Mouse (Mus musculus) C2C12 (cell line): ENCODE data around the gene Ppp1r14a. TPM values are rescaled to one million over a fixed set of nuclear protein-coding genes. Genes with fewer than 3 reads are reported as not detected.

Experiments
- H3K27me3 ChIP-seq: one replicate; pipeline ENCODE4 v1.6.1; 2011; ENCODE audit not compliant: control insufficient read depth, insufficient read depth, insufficient read length
- H3K36me3 ChIP-seq: one replicate; pipeline ENCODE4 v1.6.1; 2011; ENCODE audit not compliant: control insufficient read depth, insufficient read depth
- H3K4me3 ChIP-seq: one replicate; pipeline ENCODE4 v1.5.1; 2011; ENCODE audit warnings: mild to moderate bottlenecking, control low read depth; ENCODE audit not compliant: poor library complexity, insufficient read depth, severe bottlenecking
- H3K79me2 ChIP-seq: one replicate; pipeline ENCODE4 v1.6.1; 2011; ENCODE audit not compliant: control insufficient read depth, insufficient read depth
- H3K79me3 ChIP-seq: one replicate; pipeline ENCODE4 v1.6.1; 2011; ENCODE audit warnings: low read depth, control low read depth
- H3ac ChIP-seq: one replicate; pipeline ENCODE3; 2011; ENCODE audit warnings: low read depth; ENCODE audit not compliant: control insufficient read depth, insufficient read length
- CEBPB ChIP-seq: IDR thresholded peaks from one replicate; pipeline ENCODE4 v1.6.1; 2011; ENCODE audit warnings: low read depth, mild to moderate bottlenecking, control low read depth, moderate library complexity
- CTCF ChIP-seq: IDR thresholded peaks from one replicate; pipeline ENCODE4 v1.5.1; 2011; ENCODE audit not compliant: control insufficient read depth, insufficient read depth, insufficient read length
- FOSL1 ChIP-seq: IDR thresholded peaks from one replicate; pipeline ENCODE4 v1.8.0; 2011; ENCODE audit warnings: mild to moderate bottlenecking, low read length; ENCODE audit not compliant: poor library complexity, insufficient read depth, severe bottlenecking
- MAX ChIP-seq: IDR thresholded peaks from one replicate; pipeline ENCODE4 v1.6.1; 2011; ENCODE audit warnings: mild to moderate bottlenecking, control low read depth
- MYOD1 ChIP-seq: IDR thresholded peaks from one replicate; pipeline ENCODE4 v1.6.1; 2011; ENCODE audit warnings: low read depth; ENCODE audit not compliant: control insufficient read depth, insufficient read length
- MYOG ChIP-seq: IDR thresholded peaks from one replicate; pipeline ENCODE4 v1.6.1; 2011; ENCODE audit not compliant: control insufficient read depth, insufficient read length; ENCODE audit errors: extremely low read depth
- USF1 ChIP-seq: IDR thresholded peaks from one replicate; pipeline ENCODE4 v1.6.1; 2011; ENCODE audit warnings: low read depth, mild to moderate bottlenecking, control low read depth, moderate library complexity
- polyA plus RNA-seq: library from polyadenylated mRNA; unstranded; fragments of >200 nt; fragmentation: generic; extraction: Trizol; gene quantifications from one replicate; pipeline ENCODE4 v1.2.1, GENCODE M21; 2012; ENCODE audit warnings: missing spikeins

Ppp1r14a gene
- polyA plus RNA-seq, 1 experiment, result 0.43 TPM

DNA sequence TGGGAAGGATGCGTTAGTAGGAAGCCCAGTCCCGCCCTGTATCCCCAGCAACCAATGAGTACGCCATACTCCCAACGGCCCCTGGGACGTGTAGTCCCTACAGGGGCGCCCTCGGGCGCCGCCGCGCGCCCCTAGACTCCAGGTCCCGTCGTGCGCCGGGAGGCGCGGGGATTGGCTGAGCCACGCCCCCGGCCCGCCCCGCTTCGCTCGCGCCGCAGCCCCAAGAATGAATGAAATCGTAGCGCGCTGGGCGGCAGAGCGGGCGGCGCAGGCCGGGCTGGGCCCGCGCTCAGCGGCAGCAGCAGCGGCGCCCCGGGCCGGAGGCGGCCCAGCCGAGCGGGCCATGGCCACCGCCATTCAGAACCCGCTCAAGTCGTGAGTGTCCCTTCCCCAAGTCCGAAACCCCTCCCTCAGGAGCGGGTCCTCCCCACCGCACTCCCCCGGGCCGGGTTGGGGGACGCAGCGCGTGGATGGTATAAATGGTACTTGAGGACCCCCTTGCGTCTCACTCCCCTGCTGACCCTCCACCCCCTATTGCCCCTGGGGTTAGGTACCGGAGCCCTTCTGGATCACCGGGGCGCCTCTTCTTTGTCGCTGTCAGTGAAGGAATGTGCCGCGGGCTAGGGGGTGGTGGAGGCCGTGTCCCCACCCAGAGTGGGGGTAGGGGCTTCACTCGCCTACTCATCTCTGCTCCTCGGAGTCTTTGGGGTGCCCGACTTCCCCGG, 14.8 kb downstream of the Ppp1r14a start, which contains the start of gene Dpf1:
Gene Dpf1 (plus strand): TSS at position 214 of the 725 bp plus-strand sequence.
- no peaks in the 10 kb centered on the region for H3K36me3 ChIP-seq
- H3K27me3 ChIP-seq, result no peaks in the 10 kb centered on the region
- no peak for TF ChIP-seq USF1
- TF ChIP-seq MYOG, result no peak
- TF ChIP-seq FOSL1, result no peak
- no peak for TF ChIP-seq MAX
- no peak for TF ChIP-seq MYOD1
- no peak for TF ChIP-seq CEBPB
- no peak for TF ChIP-seq CTCF
- H3ac ChIP-seq, result peak within 1 kb of the TSS; percentile 90
- H3K79me2 ChIP-seq, result no peaks in the 10 kb centered on the region
- H3K4me3 ChIP-seq, result peak within 1 kb of the TSS; percentile 53
- H3K79me3 ChIP-seq, result no peaks in the 10 kb centered on the region

DNA sequence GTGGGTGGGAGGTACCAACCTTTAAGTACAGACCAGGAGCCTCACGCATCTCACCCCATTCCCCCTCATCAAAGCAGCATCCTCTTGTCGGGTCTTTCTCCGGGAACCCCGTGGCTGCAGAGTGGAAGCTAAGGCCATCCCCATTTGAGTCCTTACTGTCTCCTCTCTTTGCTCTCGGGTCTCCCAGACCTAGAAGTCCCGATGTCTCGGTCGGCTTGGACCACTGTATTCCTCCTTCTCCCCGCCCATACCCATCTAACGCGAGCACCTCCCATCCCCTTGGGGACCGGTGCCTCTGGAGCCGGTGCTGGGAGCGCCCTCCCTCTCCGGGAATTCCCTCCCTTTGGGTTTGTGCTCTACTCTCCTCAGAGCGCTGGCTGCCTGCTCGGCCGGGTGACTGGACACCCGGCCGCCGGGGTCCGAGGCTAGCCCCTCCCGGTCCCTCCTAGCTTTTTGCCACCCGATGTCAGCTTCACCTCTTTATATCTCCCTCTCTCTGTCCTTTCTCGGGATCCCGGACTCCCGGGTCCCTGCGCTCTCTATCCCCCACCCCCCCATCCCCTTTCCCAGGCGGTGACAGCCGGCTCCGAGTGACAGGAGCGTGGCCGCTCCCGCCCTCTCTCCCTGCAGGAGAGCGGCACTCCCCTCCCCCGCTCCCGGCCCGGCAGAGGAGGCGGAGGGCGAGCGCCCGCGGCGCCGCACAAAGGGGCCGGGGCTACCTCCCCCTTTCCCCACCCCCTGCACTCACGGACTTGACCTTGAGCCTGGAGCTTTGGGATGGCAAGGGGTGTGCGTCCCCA, 15.6 kb downstream of the Ppp1r14a start:
- TF ChIP-seq FOSL1, result no peak
- no peak for TF ChIP-seq CEBPB
- TF ChIP-seq CTCF, result no peak
- no peak for TF ChIP-seq MYOD1
- TF ChIP-seq USF1, result no peak
- Histone ChIP-seq H3K36me3 (no peaks in the 10 kb centered on the region), H3K4me3 (peak overlapping the region; percentile 53), H3K27me3 (no peaks in the 10 kb centered on the region), H3ac (peak overlapping the region; percentile 90), H3K79me2 (no peaks in the 10 kb centered on the region), H3K79me3 (no peaks in the 10 kb centered on the region)

- no peaks in the 10 kb centered on the region for H3K36me3 ChIP-seq
- TF ChIP-seq MYOG (no peak), MYOD1 (no peak), CTCF (no peak)
- H3K27me3 ChIP-seq, result no peaks in the 10 kb centered on the region
- no peak overlapping the region for H3K4me3 ChIP-seq
- H3K79me3 ChIP-seq, result no peaks in the 10 kb centered on the region
- no peaks in the 10 kb centered on the region for H3K79me2 ChIP-seq
- peak overlapping the region; percentile 62 for H3ac ChIP-seq
Observed at GRCm38 (mm10) chr7:29305263-29305988, 16.3 kb downstream of the Ppp1r14a start.

GRCm38 (mm10) chr7:29306108-29306507, 17.0 kb downstream of the Ppp1r14a start:
- TF ChIP-seq MYOG (no peak), USF1 (no peak), FOSL1 (no peak), MAX (no peak), CEBPB (no peak), CTCF (no peak), MYOD1 (no peak)
- no peaks in the 10 kb centered on the region for H3K79me2 ChIP-seq
- no peak overlapping the region for H3K4me3 ChIP-seq
- no peak overlapping the region for H3ac ChIP-seq
- H3K27me3 ChIP-seq, result no peaks in the 10 kb centered on the region
- H3K36me3 ChIP-seq, result no peaks in the 10 kb centered on the region
- H3K79me3 ChIP-seq, result no peaks in the 10 kb centered on the region

DNA sequence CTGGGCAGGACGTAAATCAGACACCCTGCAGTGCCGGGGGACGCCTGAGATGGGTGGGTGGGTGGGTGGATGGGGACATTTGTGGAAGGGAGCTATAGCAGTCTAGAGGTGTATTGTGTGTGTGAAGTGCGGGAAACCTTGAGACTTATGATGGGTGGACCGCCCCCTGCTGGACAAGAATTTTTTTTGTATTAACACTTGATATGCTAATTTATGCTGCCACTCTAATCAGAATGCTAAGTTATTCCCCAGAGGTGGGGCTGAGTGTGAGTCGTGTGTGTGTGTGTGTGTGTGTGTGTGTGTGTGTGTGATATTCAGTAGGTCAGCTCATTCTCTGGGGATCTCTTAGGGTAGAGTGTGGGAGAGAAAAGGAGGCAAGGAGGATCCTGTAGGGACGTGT, 17.5 kb downstream of the Ppp1r14a start:
- Histone ChIP-seq H3ac (no peak overlapping the region), H3K79me3 (no peaks in the 10 kb centered on the region)

More for the DNA sequence above, 17.5 kb downstream of the Ppp1r14a start:
- H3K4me3 ChIP-seq, result no peak overlapping the region
- no peak for TF ChIP-seq CEBPB
- TF ChIP-seq MYOD1, result no peak
- no peak for TF ChIP-seq MAX
- TF ChIP-seq FOSL1, result no peak
- no peak for TF ChIP-seq MYOG
- no peak for TF ChIP-seq USF1
- TF ChIP-seq CTCF, result no peak
- H3K79me2 ChIP-seq, result no peaks in the 10 kb centered on the region
- no peaks in the 10 kb centered on the region for H3K27me3 ChIP-seq
- H3K36me3 ChIP-seq, result no peaks in the 10 kb centered on the region
